Mouse (Mus musculus) megakaryocyte, embryonic 14.5 days (primary cell): ENCODE data around the gene Kcnab2. TPM values are rescaled to one million over a fixed set of nuclear protein-coding genes. Genes with fewer than 3 reads are reported as not detected.

Experiments used
- H3K27me3 ChIP-seq: replicated peaks from 2 replicates; pipeline ENCODE3; 2012; ENCODE audit warnings: inconsistent platforms
- H3K36me3 ChIP-seq: replicated peaks from 2 replicates; pipeline ENCODE3; 2012; ENCODE audit warnings: low read length, inconsistent platforms, mixed read lengths
- H3K4me1 ChIP-seq: 2 replicates; pipeline ENCODE4 v1.6.1; 2012; ENCODE audit warnings: inconsistent platforms
- H3K4me3 ChIP-seq: replicated peaks from 2 replicates; pipeline ENCODE3; 2012; ENCODE audit warnings: moderate library complexity, mild to moderate bottlenecking, inconsistent platforms
- H3K9me3 ChIP-seq: 2 replicates; pipeline ENCODE4 v1.6.1; 2012; ENCODE audit warnings: inconsistent platforms
- FLI1 ChIP-seq: IDR thresholded peaks from 2 replicates; pipeline ENCODE4 v1.6.1; 2012; ENCODE audit warnings: low read length, inconsistent platforms, mixed read lengths
- GATA1 ChIP-seq: IDR thresholded peaks from 3 replicates; pipeline ENCODE4 v1.6.1; 2012; ENCODE audit warnings: mixed read lengths, low read length, inconsistent platforms, borderline replicate concordance
- polyA plus RNA-seq: library from polyadenylated mRNA; stranded (reverse); fragments of >175 nt; gene quantifications from 2 replicates; pipeline ENCODE4 v1.2.3, GENCODE M21; 2012; ENCODE audit warnings: low replicate concordance; ENCODE audit not compliant: insufficient read depth

Gene Kcnab2
- polyA plus RNA-seq, 1 experiment: 37.9 TPM

DNA sequence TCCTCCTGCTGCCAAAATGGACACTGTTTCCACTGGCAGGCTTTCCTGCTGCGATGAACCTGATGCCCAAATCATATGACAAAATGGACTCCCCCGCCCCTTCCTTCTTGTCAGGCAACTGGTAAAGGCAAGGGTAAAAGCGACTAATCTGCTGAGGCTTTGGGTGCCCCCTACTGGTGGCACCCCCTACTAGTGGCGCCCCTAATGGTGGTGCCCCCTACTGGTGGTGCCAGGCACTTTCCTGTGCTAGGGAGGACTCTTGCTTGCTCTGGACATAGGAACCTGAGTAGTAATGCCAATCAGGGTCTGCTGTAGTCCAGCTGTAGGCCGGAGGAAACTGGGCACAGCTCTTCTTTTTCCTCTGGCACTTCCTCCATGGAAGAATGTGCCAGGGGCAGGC is 45.4 kb downstream of the Kcnab2 start:
- Histone ChIP-seq H3K9me3 (no peaks in the 10 kb centered on the region), H3K4me1 (no peaks in the 10 kb centered on the region), H3K36me3 (peaks cover 56% of the 10 kb centered on the region)

DNA sequence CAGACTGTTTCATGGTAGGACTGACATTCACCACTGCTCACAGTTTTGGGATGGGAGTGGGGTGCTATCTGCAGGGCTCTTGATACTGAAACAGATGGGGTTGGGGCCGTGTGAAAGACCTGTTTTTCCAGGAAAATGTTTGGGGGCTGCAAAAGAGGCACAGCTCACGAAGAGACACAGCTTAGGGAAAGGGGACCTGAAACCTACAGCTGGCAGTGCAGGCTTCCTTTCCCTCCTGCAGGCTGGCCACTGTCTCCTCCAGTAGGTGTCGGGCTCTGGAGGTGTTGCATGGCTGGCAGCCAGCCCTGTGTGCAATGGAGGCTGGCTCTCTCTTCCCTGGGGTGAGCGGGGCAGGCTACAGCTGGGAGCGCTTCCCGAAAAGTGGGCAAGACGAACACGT is 49.4 kb downstream of the Kcnab2 start:
- no peak overlapping the region for H3K4me3 ChIP-seq
- no peak for TF ChIP-seq FLI1
- TF ChIP-seq GATA1: no peak
- no peaks in the 10 kb centered on the region for H3K27me3 ChIP-seq
- H3K4me1 ChIP-seq: no peaks in the 10 kb centered on the region
- peaks cover 12% of the 10 kb centered on the region for H3K9me3 ChIP-seq
- peaks cover 56% of the 10 kb centered on the region for H3K36me3 ChIP-seq

More for the DNA sequence above, 45.4 kb downstream of the Kcnab2 start:
- TF ChIP-seq FLI1: no peak
- no peak for TF ChIP-seq GATA1
- Histone ChIP-seq H3K27me3 (no peaks in the 10 kb centered on the region), H3K4me3 (no peak overlapping the region)

DNA sequence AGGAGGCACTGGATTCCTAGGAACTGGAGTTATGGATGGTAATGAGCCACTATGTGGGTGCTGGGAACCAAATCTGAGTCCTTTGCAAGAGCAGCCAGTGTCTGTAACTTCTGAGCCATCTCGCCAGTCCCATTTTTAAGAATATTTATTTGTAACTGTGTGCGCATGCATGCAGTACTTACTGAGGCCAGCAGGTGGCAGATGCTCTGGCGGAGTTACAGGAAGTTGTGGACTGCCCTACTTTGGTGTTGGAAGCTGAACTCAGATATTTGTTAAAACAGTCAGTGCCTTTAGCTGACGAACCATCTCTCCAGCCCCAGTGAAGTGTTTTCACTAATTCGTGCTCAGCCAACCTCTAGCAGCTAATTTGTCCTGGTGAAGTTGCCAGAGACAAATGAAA is 52.7 kb downstream of the Kcnab2 start:
- Histone ChIP-seq H3K36me3 (peaks cover 32% of the 10 kb centered on the region), H3K9me3 (peaks cover 19% of the 10 kb centered on the region), H3K4me1 (no peaks in the 10 kb centered on the region), H3K4me3 (no peak overlapping the region), H3K27me3 (no peaks in the 10 kb centered on the region)
- TF ChIP-seq FLI1: no peak
- no peak for TF ChIP-seq GATA1

DNA sequence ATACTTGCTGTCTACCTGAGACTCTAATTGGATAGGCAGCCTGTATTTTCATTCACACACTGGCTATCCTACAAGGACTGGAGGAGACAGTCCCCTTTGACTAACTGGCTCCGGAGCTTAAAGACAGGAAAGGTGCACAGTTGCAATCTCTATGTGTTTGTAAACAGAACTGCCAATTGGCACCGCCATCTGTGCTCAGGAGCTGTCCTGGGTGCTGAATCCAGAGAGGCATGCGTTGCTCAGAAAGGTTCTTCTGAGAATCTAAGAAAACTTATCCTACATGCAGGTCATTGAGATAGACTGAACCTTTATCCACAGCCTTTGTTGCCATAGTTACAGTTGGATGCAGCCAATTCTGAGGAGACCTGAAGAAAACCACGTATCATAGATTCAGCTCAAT is 53.3 kb downstream of the Kcnab2 start:
- no peaks in the 10 kb centered on the region for H3K4me1 ChIP-seq
- TF ChIP-seq GATA1 (no peak), FLI1 (no peak)
- H3K36me3 ChIP-seq: peaks cover 32% of the 10 kb centered on the region
- H3K9me3 ChIP-seq: peaks cover 19% of the 10 kb centered on the region
- H3K27me3 ChIP-seq: no peaks in the 10 kb centered on the region
- H3K4me3 ChIP-seq: no peak overlapping the region

DNA sequence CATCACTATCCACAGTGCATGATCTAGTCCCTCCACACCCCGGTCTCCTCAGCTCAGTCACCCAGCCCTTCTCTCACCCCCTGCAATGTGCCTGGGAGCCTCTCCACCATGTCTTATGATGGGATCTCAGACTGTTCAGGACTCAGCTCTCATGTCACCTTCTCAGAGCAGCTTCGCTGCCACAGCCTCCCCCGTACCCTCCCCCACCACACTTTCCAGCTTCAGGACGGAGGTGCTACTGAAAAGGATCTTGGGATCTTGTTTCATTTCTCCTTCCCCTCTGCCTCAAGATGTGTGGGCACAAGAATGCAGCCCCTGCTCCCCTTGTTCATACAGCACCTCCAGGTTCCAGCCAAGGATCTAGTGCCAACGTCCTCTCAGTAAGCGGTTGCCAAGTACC is 54.1 kb downstream of the Kcnab2 start:
- H3K27me3 ChIP-seq: no peaks in the 10 kb centered on the region
- H3K36me3 ChIP-seq: peaks cover 32% of the 10 kb centered on the region
- peaks cover 19% of the 10 kb centered on the region for H3K9me3 ChIP-seq
- no peak overlapping the region for H3K4me3 ChIP-seq
- H3K4me1 ChIP-seq: no peaks in the 10 kb centered on the region
- TF ChIP-seq GATA1 (no peak), FLI1 (no peak)

DNA sequence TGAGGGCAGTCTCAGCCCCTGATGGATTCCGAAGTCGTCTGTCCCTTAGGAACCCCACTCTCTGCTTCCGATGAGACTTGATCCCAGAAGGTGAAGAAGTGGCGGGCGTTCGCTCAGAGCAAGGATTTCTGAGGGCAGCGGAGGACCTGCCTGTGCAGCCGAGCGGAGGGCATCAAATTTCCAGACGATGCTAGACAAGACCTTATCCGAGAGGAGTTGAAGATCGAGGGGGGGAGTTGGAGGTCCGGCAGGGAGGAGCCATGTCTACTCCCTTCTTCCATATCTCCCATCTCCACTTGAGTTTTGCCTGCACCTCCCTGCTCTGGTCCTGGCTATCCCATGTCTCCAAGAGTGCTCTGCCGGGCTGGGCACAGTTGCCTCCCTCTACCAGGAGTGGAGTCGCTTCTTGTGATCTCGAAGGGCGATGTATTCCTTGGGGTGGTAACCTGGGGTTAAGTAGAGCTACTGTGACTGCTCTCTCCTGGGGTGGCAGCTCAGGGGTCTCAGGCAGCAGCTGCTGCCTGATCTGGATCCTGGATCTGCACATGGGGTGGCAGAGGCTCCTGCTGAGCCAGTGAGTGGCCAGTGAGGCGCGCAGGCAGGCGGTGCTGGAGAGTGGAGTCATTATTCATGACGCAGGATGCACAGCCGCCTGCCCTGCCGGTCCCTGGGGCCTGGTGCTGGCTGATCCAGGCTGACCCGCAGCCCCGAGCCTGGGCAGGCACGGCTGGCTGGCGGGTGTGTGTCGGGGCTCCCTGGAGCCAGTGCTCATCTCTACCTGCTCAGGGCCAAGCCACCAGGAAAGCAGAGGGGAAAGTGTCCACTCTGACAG is 59.2 kb downstream of the Kcnab2 start:
- TF ChIP-seq FLI1 (no peak), GATA1 (no peak)
- Histone ChIP-seq H3K4me1 (no peaks in the 10 kb centered on the region), H3K27me3 (no peaks in the 10 kb centered on the region), H3K36me3 (peaks cover 33% of the 10 kb centered on the region), H3K9me3 (peaks cover 9% of the 10 kb centered on the region; the same call in 1 of the 2 replicates), H3K4me3 (no peak overlapping the region)

DNA sequence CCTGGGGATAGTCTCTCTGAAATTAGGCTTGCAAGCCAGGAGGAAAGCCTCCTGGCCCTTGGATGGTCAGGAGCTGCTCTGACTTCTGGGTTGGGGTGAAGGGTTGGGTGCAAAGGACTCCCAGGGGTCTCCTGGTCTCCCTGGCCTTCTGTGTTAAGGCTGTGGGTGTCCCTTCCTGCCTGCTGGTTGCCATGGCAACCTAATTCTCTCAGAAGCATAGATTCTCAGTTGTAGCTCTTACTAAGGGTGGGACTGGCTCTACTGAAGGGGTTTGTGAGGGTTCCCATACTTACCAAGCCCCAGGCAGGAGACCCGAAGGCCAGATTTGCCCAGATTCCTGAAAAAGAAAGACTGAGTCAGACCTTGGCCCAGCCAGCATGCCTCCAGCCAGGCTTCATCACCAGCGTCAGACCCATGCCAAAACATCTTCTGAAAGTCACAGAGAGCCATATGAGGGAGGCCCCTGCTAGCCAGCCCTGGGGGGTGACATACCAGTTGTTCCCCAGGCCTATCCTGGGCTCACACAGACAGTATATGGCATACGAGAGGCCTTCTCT is 65.1 kb downstream of the Kcnab2 start:
- peaks cover 40% of the 10 kb centered on the region for H3K36me3 ChIP-seq
- no peaks in the 10 kb centered on the region for H3K9me3 ChIP-seq
- H3K4me3 ChIP-seq: no peak overlapping the region
- H3K27me3 ChIP-seq: no peaks in the 10 kb centered on the region
- H3K4me1 ChIP-seq: no peaks in the 10 kb centered on the region
- TF ChIP-seq GATA1: no peak
- TF ChIP-seq FLI1: no peak

DNA sequence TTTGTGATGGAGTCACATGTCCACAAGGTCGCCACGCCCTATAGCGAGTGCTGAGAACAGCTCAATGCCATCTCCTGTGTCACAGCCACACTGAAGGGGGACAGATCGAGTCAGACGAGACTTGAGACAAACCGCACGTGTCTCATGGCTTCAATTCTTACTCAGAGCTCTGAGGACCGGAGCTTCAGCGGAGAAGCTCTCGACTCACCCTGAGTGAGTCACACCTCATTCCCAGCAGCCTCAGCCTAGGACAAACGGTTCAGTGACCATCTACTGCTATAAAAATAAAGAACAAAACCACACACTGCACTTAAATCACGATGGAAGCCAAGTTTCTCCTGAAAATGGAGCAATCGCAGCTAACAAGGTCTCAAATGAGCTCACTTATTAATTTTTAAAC is 66.7 kb downstream of the Kcnab2 start:
- no peaks in the 10 kb centered on the region for H3K27me3 ChIP-seq
- H3K9me3 ChIP-seq: no peaks in the 10 kb centered on the region
- H3K36me3 ChIP-seq: peaks cover 44% of the 10 kb centered on the region
- TF ChIP-seq FLI1: no peak
- no peak for TF ChIP-seq GATA1
- H3K4me3 ChIP-seq: no peak overlapping the region
- H3K4me1 ChIP-seq: no peaks in the 10 kb centered on the region

DNA sequence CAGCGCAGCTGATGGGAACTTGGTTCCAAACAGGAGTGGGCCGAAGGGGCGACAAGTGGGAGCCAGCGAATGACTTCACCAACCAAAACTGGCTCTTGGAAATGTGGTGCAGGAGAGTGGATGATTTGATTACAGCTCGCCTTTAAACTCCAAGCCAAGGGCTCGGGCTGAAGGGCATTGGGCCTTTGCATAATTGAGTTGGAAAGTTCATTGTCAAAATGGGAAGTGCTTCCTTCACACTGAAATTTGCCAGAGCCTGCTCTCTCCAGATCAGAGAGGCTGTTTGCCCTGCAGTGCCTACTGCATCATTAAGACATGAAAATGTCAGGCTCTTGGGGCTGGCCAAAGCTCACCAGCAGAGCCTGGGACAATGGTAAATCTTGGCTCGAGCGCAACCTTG is 71.1 kb downstream of the Kcnab2 start:
- Histone ChIP-seq H3K4me3 (no peak overlapping the region), H3K36me3 (peaks cover 53% of the 10 kb centered on the region), H3K4me1 (no peaks in the 10 kb centered on the region), H3K9me3 (no peaks in the 10 kb centered on the region), H3K27me3 (no peaks in the 10 kb centered on the region)
- TF ChIP-seq FLI1 (no peak), GATA1 (no peak)

DNA sequence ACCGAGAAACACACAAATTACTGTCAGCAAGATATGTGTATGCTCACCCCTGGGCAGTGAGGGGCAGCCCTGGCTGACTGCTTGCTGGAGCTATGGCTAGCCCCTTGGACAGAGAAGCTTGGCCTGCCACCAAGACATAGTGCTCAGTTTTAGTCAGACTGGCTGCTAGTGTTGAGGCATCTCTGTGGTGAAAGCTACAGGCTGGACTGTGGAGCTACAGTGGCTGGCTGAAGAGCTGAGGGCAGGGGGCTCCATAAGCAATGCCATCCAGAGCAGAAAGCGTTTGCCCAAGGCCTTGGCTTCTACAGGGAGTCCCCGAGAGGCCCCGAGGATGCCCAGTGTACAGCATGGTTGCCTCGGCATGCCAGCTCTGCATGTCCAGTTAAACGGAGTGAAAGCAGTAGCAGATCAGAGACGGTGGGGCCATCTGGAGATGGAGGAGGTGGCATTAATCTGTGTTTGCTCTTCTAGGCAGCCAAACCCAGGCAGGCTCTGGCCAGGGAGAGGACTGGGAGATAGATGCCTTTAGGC is 71.9 kb downstream of the Kcnab2 start:
- Histone ChIP-seq H3K36me3 (peaks cover 57% of the 10 kb centered on the region), H3K9me3 (no peaks in the 10 kb centered on the region), H3K27me3 (no peaks in the 10 kb centered on the region), H3K4me1 (no peaks in the 10 kb centered on the region), H3K4me3 (no peak overlapping the region)
- TF ChIP-seq GATA1 (no peak), FLI1 (no peak)
